Mouse (Mus musculus) gastrocnemius, adult 2 months (tissue): Measurements from ENCODE around the gene Zfp180. TPM values are rescaled to one million over a fixed set of nuclear protein-coding genes. Genes with fewer than 3 reads are reported as not detected.

Source experiments
- DNase-seq: peaks from one replicate; pipeline ENCODE4 v3.0.0; 2022
- H3K27ac ChIP-seq: fragments of 200-600 bp; 2 replicates; pipeline ENCODE4 v1.8.1; 2022; ENCODE audit warnings: mild to moderate bottlenecking
- H3K4me3 ChIP-seq: fragments of 200-600 bp; 2 replicates; pipeline ENCODE4 v1.8.1; 2022; ENCODE audit warnings: mild to moderate bottlenecking, moderate library complexity
- CTCF ChIP-seq: fragments of 200-600 bp; IDR thresholded peaks from 2 replicates; pipeline ENCODE4 v1.8.1; 2022; ENCODE audit warnings: antibody characterized with exemption, mild to moderate bottlenecking, moderate library complexity
- intact Hi-C: fragments of 180-260 bp; cut with DNase I; formaldehyde crosslinking; loops from one replicate; pipeline ENCODE4 v1.15.1; 2025
- total RNA-seq, 2 experiments: library from RNA; stranded (reverse); gene quantifications; 2 replicates each; pipeline ENCODE4 v1.2.3; 2021

Gene Zfp180
- total RNA-seq, 2 experiments from 2014 or later = 16.6 to 17.8 TPM

GRCm38 (mm10) chr7:24112156-24112856, 30.6 kb downstream of the Zfp180 start, which contains the start of gene Zfp112:
TSS of gene Zfp112 (plus strand) at chr7:24112314.
- H3K27ac ChIP-seq = peak within 1 kb of the TSS; percentile 90
- intact Hi-C loops = loop anchor here (2.0 to 10.0 kb wide), 6 partner anchors 20 to 772 kb away; partner anchors contain the start of genes Rps19 and Zfp94
- TF ChIP-seq CTCF = no peak

GRCm38 (mm10) chr7:24113001-24113400, 31.3 kb downstream of the Zfp180 start:
- intact Hi-C loops = loop anchor here (2.0 to 10.0 kb wide), 6 partner anchors 20 to 772 kb away; partner anchors contain the start of genes Rps19 and Zfp94
- TF ChIP-seq CTCF = no peak
- Histone ChIP-seq H3K4me3 (peak overlapping the region; percentile 75), H3K27ac (peak overlapping the region; percentile 90)
- DNase-seq = peak; percentile 63

More at GRCm38 (mm10) chr7:24112156-24112856, 30.6 kb downstream of the Zfp180 start, which contains the start of gene Zfp112:
- peak; percentile 86 for DNase-seq
- H3K4me3 ChIP-seq = peak within 1 kb of the TSS; percentile 75

GRCm38 (mm10) chr7:24116655-24117054, 34.9 kb downstream of the Zfp180 start:
- Histone ChIP-seq H3K27ac (no peak overlapping the region), H3K4me3 (no peak overlapping the region)
- no peak for TF ChIP-seq CTCF
- intact Hi-C loops = loop anchor here (10.0 kb wide), 1 partner anchor 768 kb away; the partner anchor contains the start of gene Rps19
- no peak for DNase-seq

- intact Hi-C loops = loop anchor here (2.0 to 5.0 kb wide), 3 partner anchors 21 to 134 kb away; partner anchors contain the start of gene Zfp112
- Histone ChIP-seq H3K4me3 (peak overlapping the region; percentile 89), H3K27ac (peak overlapping the region; percentile 88)
- DNase-seq = no peak
- no peak for TF ChIP-seq CTCF
Measured at GRCm38 (mm10) chr7:24133425-24133995, 51.8 kb downstream of the Zfp180 start.

- TF ChIP-seq CTCF = no peak
- peak; percentile 89 for DNase-seq
- Histone ChIP-seq H3K27ac (peak within 1 kb of the TSS; percentile 88), H3K4me3 (peak within 1 kb of the TSS; percentile 89)
- intact Hi-C loops = loop anchor here (2.0 to 5.0 kb wide), 3 partner anchors 21 to 133 kb away; partner anchors contain the start of gene Zfp112
Measured at GRCm38 (mm10) chr7:24133996-24134828, 52.5 kb downstream of the Zfp180 start, which contains the start of gene Zfp235. TSS of gene Zfp235 (plus strand) at chr7:24134169.

DNA sequence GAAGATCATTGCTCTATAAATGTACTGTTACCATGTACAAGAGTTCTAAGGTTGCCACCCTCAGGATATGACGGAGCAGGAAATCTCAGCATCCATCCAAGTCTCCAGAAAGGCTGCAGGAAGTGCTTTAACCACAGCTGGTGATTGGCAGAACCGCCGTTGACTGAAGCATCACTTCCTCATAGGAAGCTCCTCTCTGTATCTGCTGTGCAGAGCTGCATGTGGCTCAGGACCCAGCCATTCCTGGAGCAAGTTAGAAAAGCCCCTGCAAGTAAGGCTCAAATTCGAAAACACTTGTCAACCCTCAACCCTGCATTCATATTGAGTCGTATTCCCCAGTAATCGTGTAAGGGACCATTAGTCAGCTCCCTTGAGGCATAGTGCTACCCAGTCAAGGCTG, 60.8 kb downstream of the Zfp180 start:
- no peak overlapping the region for H3K4me3 ChIP-seq
- no peak for TF ChIP-seq CTCF
- H3K27ac ChIP-seq = no peak overlapping the region
- DNase-seq = no peak
- intact Hi-C loops = no loop called here

DNA sequence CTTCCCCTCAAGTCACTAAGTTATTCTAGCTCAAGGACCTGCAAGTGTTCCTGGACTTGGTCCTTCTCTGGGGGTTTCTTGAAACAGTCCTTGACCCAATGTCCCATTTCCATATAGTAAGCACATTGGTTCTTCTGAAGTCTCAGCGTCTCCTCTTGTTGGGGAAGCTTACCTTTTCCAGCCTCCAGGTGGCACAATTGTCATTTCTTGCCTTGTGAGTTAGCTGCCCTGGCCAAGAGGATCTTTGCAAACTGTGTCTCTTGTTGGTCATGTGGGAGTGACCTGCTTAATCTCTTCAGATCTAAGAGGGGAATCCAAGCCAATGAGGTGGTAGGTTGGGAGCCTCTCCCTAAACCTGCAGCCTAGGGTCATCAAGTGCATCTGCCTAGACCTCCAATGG, 71.5 kb downstream of the Zfp180 start:
- peak; percentile 9; the same call in 1 of the 2 replicates for TF ChIP-seq CTCF
- DNase-seq = no peak
- intact Hi-C loops = no loop called here
- no peak overlapping the region for H3K4me3 ChIP-seq
- no peak overlapping the region for H3K27ac ChIP-seq

Other genes with a start within 250 kb of the Zfp180 start
- not detected for gene Vmn1r176, start 244.6 kb upstream of the Zfp180 start, total RNA-seq
- not detected for gene Vmn1r177, start 215.5 kb upstream of the Zfp180 start, total RNA-seq
- not detected for gene Vmn1r178, start 189.9 kb upstream of the Zfp180 start, total RNA-seq
- not detected for gene Vmn1r179, start 154.9 kb upstream of the Zfp180 start, total RNA-seq
- not detected for gene Vmn1r180, start 131.3 kb upstream of the Zfp180 start, total RNA-seq
- gene Vmn1r181, start 107.3 kb upstream of the Zfp180 start, total RNA-seq = not detected
- not detected for gene V1rd19, start 80.2 kb upstream of the Zfp180 start, total RNA-seq
- not detected for gene Vmn1r183, start 28.7 kb upstream of the Zfp180 start, total RNA-seq
- gene Zfp112, start 30.4 kb downstream of the Zfp180 start, total RNA-seq = 1 to 10 TPM; 6.6 to 6.7 TPM
- 1 to 10 TPM; 3.7 to 5.1 TPM for gene Zfp235, start 52.2 kb downstream of the Zfp180 start, total RNA-seq
- gene Zfp114, start 93.1 kb downstream of the Zfp180 start, total RNA-seq = under 1 TPM in 1 of 2 experiments, not detected in 1; 0.56 TPM
- gene Zfp111, start 129.5 kb downstream of the Zfp180 start, total RNA-seq = 1 to 10 TPM; 3.3 to 3.6 TPM
- gene Zfp109, start 155.6 kb downstream of the Zfp180 start, total RNA-seq = 1 to 10 TPM; 2.4 TPM
- gene Zfp108, start 172.9 kb downstream of the Zfp180 start, total RNA-seq = 1 to 10 TPM; 1.9 to 2.3 TPM
- 1 to 10 TPM; 4.3 to 5.9 TPM for gene Zfp93, start 188.5 kb downstream of the Zfp180 start, total RNA-seq
- gene Zfp61, start 219.3 kb downstream of the Zfp180 start, total RNA-seq = 1 to 10 TPM; 2.6 to 4.1 TPM
- gene Zfp94, start 234.7 kb downstream of the Zfp180 start, total RNA-seq = 1 to 10 TPM; 2.4 to 2.5 TPM